Mouse (Mus musculus) layer of hippocampus, adult 8-10 months (tissue): ENCODE measurements at regions not wholly inside any gene's neighbourhood (a gene's known extent, or its start where the extent isn't known, plus 50 kb on each side); places are given as distances from the start of the nearest gene placed in this dataset.
A peak's percentile ranks its signal among the peaks of the same experiment; 100 is the strongest.

Experiments used
- DNase-seq, 2 experiments: peaks; one replicate each; pipeline ENCODE4 v3.0.0; 2022; ENCODE audit warnings: low spot score in 2 of 2

DNA sequence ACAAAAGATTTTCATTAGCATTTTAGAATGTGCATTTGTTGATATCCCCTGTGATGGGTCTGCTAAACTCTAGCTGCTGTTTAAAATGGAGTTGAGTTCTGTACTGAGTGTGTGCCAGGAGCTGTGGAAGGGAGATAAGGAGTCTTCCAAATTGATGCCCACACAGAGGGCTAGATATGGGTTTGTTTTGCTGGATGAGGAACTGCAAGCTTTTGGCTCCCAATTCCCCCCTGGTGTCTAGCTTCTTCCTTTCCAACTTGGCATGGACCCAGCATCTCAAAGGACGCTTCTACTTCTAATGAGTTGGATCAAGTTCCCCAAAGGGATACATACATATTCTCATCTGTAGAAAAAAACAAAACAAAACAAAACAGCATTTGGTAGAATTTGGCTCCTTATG, 577.0 kb upstream of the Large1 start:
- peak; percentile 15 to 19 for DNase-seq

DNA sequence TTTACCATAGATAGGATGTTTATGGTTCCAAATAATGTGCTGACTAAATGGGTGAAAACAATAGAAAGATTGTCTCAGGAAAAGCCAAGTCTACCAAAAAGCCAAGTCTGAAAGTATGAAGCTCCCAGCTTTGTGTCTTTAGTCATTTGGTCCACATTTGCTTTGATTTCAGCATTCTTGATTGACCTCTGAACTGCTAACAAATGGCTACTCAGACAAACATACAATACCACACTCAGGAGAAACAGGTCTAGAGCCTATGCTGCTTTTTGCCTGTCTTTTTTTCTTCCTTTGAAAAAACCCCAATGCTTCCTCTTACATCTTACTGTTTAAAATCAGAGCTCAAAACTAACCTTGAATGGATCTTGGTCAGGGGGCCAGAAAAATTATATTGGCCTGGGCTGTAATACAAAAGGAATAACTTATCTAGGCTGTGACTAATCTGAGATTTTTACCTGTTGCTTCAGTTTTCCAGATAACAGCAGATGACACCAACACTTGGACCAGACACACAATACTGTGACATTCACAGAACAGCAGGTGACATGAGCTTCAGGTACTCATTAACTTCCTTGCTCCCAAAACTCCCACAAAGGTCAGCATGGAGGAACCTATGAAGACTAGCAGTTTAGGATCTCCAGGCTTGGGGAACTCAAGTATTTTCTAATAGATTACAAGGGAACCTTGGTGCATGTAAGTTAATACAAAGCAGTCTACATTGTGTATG, 572.3 kb upstream of the Large1 start:
- no peak for DNase-seq

DNA sequence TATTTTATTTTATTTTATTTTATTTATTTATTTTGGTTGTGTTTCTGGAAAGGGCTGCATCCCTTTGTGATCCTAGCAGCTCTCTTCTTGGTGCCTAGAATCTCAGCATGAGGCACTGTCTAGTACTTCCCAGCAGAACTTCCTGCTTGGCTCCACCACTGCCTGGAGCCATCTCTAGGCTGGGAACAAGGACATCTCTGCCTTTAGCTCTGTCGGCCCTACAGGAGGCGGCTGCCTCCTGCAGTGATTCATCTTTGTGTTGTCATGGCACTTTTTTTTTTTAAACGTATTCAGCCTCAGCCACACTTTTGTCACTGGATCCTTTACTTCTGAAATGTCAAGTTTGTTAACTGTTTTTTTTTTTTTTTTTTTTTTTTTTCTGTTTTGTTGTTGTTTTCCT, 569.8 kb upstream of the Large1 start:
- no peak for DNase-seq

DNA sequence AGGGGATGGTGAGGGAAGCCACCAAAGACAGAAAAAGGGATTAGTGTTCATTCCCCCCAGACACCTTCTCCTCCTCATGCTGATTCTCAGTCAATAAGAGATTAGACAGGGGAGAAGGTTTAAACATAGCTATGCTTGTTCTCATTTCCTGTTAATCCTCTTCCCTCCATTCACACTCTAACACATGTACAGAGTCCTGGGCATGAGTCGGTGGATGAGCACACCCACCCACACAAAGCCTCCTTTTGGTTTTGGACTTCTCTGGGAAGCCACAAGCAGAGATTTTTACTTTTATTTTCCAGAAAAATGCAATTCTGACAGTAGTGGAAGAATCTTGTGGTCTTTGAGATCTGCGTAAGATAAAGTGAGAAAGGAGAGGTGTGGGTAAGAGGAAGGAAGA, 567.8 kb upstream of the Large1 start:
- DNase-seq, result no peak

DNA sequence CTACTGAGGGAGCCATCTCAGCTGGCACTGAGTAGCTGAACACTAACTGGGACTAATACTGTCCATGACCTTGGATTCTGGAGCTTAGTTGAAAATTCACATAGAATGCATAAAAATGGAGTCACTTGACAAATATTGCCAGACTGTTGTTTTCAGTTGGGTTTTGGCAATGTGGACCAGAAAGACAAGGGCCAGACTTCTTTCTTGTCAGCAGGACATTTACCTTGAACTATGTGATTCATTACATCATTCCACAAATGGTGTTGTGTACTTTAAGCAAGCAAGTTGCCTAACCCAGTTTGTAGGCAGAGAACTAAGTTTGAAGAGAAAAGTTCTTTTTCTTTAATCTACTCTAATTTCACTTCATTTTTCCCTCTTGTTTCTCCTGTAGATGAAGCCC, 567.2 kb upstream of the Large1 start:
- no peak for DNase-seq

DNA sequence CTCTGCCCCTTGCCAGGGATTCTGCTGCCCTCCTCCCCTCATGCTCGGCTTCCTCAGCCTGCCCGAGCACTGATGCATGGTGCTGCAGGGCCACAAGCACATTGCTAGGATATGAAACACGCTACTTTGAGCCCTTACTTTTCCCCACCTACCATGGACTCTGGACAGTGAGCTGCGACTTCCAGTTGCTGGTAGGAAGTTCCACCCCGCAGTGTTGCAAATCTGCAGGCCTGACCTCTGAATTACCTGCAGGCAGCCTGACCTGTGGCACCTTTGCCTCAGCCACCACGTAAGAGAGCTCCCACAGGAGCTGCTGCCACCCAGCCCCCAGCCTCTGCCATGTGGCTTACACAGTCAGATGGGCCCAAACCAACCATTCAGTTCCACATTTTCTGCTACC, 551.7 kb upstream of the Large1 start:
- no peak for DNase-seq

DNA sequence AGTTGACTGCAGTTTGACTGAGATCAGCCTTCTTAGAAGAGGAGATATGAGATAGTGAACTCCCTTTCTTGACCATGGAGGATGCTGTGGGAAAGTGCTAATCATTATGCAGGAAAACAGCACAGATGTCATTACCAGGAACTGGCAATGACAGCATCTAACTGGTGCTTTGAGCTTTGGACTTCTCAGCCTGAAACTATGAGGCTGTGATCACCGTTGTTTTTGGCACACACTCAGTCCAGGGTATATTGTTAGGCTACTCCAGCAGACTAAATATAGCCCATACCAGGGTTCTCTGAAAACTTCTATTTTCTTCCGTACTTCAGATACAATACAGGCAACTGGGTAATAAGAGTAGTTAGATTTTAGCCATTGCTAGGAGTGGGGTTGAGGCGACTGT, 550.5 kb upstream of the Large1 start:
- DNase-seq, result no peak

DNA sequence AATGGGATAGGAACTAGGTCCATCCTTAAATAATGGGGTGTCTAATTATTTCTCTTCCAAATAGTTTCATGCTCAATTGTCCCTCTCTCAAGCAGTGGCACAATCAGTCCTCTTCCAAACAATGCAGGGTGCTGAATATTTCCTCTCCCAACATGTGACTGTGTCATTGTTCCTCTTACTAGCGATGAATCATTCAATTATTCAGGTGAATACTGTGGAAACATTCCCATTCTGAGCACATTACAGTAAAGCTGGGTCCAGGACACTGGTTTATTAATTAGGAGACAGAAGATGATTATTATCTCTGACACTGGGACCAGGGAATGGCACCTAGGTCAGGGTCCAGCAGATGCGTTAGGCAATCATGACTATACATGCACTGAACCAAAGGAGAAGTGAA, 532.6 kb upstream of the Large1 start:
- DNase-seq, result no peak

DNA sequence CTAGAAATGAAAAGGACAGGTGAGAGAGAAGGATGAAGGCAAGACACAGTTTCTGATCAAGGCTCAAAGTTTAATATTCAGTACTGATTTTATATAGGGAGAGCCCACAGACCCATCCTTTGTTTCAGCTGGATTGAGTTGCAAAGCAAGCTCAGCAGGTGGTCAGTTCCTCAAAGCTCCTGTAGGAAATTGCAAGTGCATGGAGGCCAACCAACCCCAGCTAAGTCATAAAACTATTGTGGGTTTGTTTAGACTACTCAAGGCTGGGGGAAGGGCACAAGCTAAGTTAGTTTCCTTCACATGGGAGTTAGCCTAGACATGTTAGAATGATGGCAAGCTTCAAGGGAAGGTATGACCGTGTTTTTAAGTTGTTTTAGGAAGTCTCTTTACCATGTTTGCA, 528.3 kb upstream of the Large1 start:
- no peak for DNase-seq
